Mouse (Mus musculus): ENCODE measurements around the gene Lsr. TPM values are rescaled to one million over a fixed set of nuclear protein-coding genes. Genes with fewer than 3 reads are reported as not detected.

Lsr gene
- polyA plus RNA-seq, 1 experiment: 816 TPM

DNA sequence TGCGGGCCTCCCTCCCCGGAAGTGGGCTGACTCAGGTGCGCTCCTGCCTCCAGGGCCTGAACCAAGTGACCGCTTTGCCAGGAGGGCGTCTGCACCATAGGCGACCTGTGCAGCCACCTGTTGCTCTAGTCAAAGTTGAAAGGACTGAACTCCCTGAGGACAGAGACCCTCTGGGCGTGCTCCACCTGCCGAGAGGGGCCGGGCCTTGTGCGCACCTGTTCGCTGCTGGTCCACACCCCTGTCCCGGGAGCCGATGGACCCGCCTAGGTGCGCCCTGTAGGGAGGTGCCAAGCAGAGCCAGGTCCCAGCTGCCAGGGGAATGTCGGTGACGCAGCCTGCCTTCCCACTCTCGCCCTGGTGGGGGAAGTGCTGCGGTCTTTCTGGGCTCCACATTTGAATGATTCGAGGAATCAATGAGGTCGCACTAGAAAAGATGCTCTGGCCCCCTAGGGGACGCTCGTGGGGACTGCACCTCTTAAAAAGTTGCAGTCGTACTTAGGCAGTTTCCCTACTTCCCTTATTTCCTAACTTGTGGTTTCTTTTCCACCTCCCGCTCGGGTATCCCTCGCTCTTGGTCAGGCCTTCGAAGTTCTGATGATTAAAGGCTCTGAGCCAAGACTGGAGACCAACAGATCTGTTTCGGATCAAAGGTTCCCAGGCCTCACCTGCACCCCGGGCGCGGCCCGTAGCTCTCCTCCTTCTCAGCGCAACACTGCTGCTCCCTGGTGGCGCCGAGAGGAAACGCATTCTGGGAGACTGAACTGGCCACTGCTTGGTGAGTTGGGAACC lies 431 bp upstream of the Lsr start, which contains the start of gene Fam187b:
Fam187b (plus strand) TSS at position 290 of the 789 bp plus-strand sequence.
- 1% methylated on average over 37 of the region's 37 CpGs for WGBS
- no peaks in the 10 kb centered on the region for H3K27me3 ChIP-seq (ENCODE audit: control insufficient read depth, insufficient read depth, low read length)
- H3K4me3 ChIP-seq (ENCODE audit: low read depth, low read length): peak within 1 kb of the TSS; percentile 67
- peak within 1 kb of the TSS; percentile 99 for H3K27ac ChIP-seq (ENCODE audit: insufficient read depth, low read depth, low read length)
- peaks cover 22% of the 10 kb centered on the region for H3K36me3 ChIP-seq (ENCODE audit: control insufficient read depth, insufficient read depth, low read length)
- H3K4me1 ChIP-seq (ENCODE audit: control insufficient read depth, insufficient read depth, insufficient read length, low read length): peaks cover 9% of the 10 kb centered on the region
- TF ChIP-seq CTCF (IDR thresholded peaks at IDR 0.05; ENCODE audit: extremely low read depth, insufficient read length, insufficient replicate concordance, low read depth, low read length): peak; percentile 92
- TF ChIP-seq POLR2A (IDR thresholded peaks at IDR 0.05; ENCODE audit: low read depth, low read length): peak; percentile 77

GRCm38 (mm10) chr7:30972426-30973250 lies 626 bp downstream of the Lsr start:
- H3K4me1 ChIP-seq (ENCODE audit: control insufficient read depth, insufficient read depth, insufficient read length, low read length): peaks cover 9% of the 10 kb centered on the region
- peak overlapping the region; percentile 67 for H3K27ac ChIP-seq (ENCODE audit: insufficient read depth, low read depth, low read length)
- WGBS: 6% methylated on average over 41 of the region's 41 CpGs
- H3K36me3 ChIP-seq (ENCODE audit: control insufficient read depth, insufficient read depth, low read length): peaks cover 22% of the 10 kb centered on the region
- H3K27me3 ChIP-seq (ENCODE audit: control insufficient read depth, insufficient read depth, low read length): no peaks in the 10 kb centered on the region
- peak overlapping the region; percentile 67 for H3K4me3 ChIP-seq (ENCODE audit: low read depth, low read length)
- no peak for TF ChIP-seq CTCF (IDR thresholded peaks at IDR 0.05; ENCODE audit: extremely low read depth, insufficient read length, insufficient replicate concordance, low read depth, low read length)
- TF ChIP-seq POLR2A (IDR thresholded peaks at IDR 0.05; ENCODE audit: low read depth, low read length): no peak

- WGBS: 48% methylated on average over 15 of the region's 15 CpGs
- Histone ChIP-seq H3K27ac (ENCODE audit: insufficient read depth, low read depth, low read length) (peak overlapping the region; percentile 22), H3K27me3 (ENCODE audit: control insufficient read depth, insufficient read depth, low read length) (no peaks in the 10 kb centered on the region), H3K36me3 (ENCODE audit: control insufficient read depth, insufficient read depth, low read length) (peaks cover 25% of the 10 kb centered on the region), H3K4me3 (ENCODE audit: low read depth, low read length) (peak overlapping the region; percentile 51), H3K4me1 (ENCODE audit: control insufficient read depth, insufficient read depth, insufficient read length, low read length) (peaks cover 9% of the 10 kb centered on the region)
- TF ChIP-seq CTCF (IDR thresholded peaks at IDR 0.05; ENCODE audit: extremely low read depth, insufficient read length, insufficient replicate concordance, low read depth, low read length) (no peak), POLR2A (IDR thresholded peaks at IDR 0.05; ENCODE audit: low read depth, low read length) (no peak)
Measured at GRCm38 (mm10) chr7:30971901-30972300, 1.4 kb downstream of the Lsr start.

DNA sequence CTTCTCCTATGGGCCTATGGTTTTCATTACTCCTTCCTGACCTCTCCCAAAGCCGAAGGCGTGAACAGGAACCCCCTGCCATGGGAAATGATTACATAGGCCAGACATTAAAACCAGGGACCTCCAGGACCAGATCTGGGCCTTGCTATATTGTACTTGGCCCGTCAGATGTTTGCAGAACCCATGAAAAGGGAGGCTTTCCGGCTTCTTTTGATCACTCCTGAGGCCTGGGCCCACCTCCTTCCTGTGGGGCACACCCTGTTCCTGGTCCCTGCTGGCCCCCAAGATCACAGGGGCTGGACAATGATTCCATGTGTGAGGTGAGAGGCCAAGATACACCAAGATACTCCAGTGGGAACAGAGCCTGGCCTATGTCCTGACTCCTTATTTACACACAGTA lies 4.1 kb downstream of the Lsr start:
- H3K27me3 ChIP-seq (ENCODE audit: control insufficient read depth, insufficient read depth, low read length): no peaks in the 10 kb centered on the region
- H3K4me3 ChIP-seq (ENCODE audit: low read depth, low read length): no peak overlapping the region
- no peak for TF ChIP-seq CTCF (IDR thresholded peaks at IDR 0.05; ENCODE audit: extremely low read depth, insufficient read length, insufficient replicate concordance, low read depth, low read length)
- TF ChIP-seq POLR2A (IDR thresholded peaks at IDR 0.05; ENCODE audit: low read depth, low read length): no peak
- H3K36me3 ChIP-seq (ENCODE audit: control insufficient read depth, insufficient read depth, low read length): peaks cover 39% of the 10 kb centered on the region
- WGBS: 83% methylated on average over 4 of the region's 4 CpGs
- H3K4me1 ChIP-seq (ENCODE audit: control insufficient read depth, insufficient read depth, insufficient read length, low read length): peaks cover 6% of the 10 kb centered on the region
- no peak overlapping the region for H3K27ac ChIP-seq (ENCODE audit: insufficient read depth, low read depth, low read length)

DNA sequence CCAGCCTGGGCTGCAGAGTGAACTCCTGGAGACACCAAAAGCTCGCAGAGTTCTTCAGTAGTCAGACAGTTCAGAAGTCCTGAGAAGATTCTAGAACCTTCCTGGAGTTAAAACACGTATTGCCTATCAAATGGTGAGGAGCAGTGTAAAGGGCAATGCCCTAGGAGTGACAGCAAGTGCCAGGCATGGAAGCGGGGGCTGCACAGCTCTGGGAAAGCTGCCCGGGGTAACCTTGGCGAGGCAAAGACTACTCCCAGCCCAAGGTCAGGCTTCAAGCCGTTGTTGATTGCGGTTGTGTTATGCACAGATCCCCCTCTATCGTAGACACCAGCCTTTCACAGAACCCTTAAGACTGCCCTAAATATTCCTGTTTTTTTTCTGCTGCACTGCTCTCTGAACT lies 4.7 kb downstream of the Lsr start:
- peaks cover 6% of the 10 kb centered on the region for H3K4me1 ChIP-seq (ENCODE audit: control insufficient read depth, insufficient read depth, insufficient read length, low read length)
- H3K27ac ChIP-seq (ENCODE audit: insufficient read depth, low read depth, low read length): no peak overlapping the region
- WGBS: 84% methylated on average over 8 of the region's 8 CpGs
- H3K36me3 ChIP-seq (ENCODE audit: control insufficient read depth, insufficient read depth, low read length): peaks cover 40% of the 10 kb centered on the region
- H3K27me3 ChIP-seq (ENCODE audit: control insufficient read depth, insufficient read depth, low read length): no peaks in the 10 kb centered on the region
- TF ChIP-seq POLR2A (IDR thresholded peaks at IDR 0.05; ENCODE audit: low read depth, low read length) (no peak), CTCF (IDR thresholded peaks at IDR 0.05; ENCODE audit: extremely low read depth, insufficient read length, insufficient replicate concordance, low read depth, low read length) (no peak)
- H3K4me3 ChIP-seq (ENCODE audit: low read depth, low read length): no peak overlapping the region

DNA sequence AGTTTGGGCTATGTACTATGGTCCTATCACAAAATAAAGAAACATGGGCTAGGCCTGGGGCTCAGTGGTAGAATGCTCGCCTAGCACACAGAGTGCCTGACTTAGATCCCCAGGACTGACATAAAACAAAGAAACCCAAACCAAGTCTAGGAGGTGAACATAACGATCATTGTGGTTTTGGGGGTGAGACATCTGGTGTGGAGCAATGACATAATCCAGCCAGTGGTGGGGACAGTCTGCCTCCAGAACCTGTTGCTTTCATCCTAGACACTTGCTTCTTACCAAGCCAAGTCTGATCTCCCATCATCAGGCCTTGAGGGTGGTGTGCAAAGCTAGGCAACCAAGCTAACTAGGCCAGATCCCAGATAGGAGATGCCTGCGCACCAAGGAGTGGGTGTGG lies 6.6 kb downstream of the Lsr start:
- H3K36me3 ChIP-seq (ENCODE audit: control insufficient read depth, insufficient read depth, low read length): peaks cover 48% of the 10 kb centered on the region
- 75% methylated on average over 3 of the region's 3 CpGs for WGBS
- H3K4me3 ChIP-seq (ENCODE audit: low read depth, low read length): no peak overlapping the region
- no peak for TF ChIP-seq POLR2A (IDR thresholded peaks at IDR 0.05; ENCODE audit: low read depth, low read length)
- TF ChIP-seq CTCF (IDR thresholded peaks at IDR 0.05; ENCODE audit: extremely low read depth, insufficient read length, insufficient replicate concordance, low read depth, low read length): no peak
- H3K4me1 ChIP-seq (ENCODE audit: control insufficient read depth, insufficient read depth, insufficient read length, low read length): peaks cover 3% of the 10 kb centered on the region
- H3K27ac ChIP-seq (ENCODE audit: insufficient read depth, low read depth, low read length): no peak overlapping the region
- no peaks in the 10 kb centered on the region for H3K27me3 ChIP-seq (ENCODE audit: control insufficient read depth, insufficient read depth, low read length)

DNA sequence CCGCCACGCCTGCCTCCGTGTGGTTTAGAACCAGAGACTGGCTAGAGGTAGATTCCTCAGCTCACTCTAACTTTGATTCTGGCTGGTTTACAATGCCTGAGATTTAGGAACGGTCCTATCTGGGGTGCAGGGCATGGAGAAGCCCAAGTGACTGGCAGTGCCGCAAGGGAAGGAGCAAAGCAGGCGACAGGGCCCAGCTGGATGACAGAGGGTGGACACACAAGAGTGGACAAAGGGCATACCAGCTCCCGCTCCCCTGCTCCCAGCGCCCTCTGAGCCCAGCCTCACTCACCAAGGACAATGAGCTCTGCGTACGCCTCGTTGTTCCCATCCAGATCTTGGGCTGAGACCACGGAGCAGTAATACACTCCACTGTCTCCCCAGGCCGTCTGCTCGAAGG lies 7.6 kb downstream of the Lsr start:
- Histone ChIP-seq H3K4me3 (ENCODE audit: low read depth, low read length) (no peak overlapping the region), H3K27ac (ENCODE audit: insufficient read depth, low read depth, low read length) (no peak overlapping the region), H3K36me3 (ENCODE audit: control insufficient read depth, insufficient read depth, low read length) (peaks cover 50% of the 10 kb centered on the region), H3K27me3 (ENCODE audit: control insufficient read depth, insufficient read depth, low read length) (no peaks in the 10 kb centered on the region), H3K4me1 (ENCODE audit: control insufficient read depth, insufficient read depth, insufficient read length, low read length) (peaks cover 3% of the 10 kb centered on the region; the same call in 1 of the 2 replicates)
- TF ChIP-seq POLR2A (IDR thresholded peaks at IDR 0.05; ENCODE audit: low read depth, low read length): no peak
- TF ChIP-seq CTCF (IDR thresholded peaks at IDR 0.05; ENCODE audit: extremely low read depth, insufficient read length, insufficient replicate concordance, low read depth, low read length): no peak
- 88% methylated on average over 14 of the region's 14 CpGs for WGBS

Measured in small intestine, adult 2 months (tissue).